8 mouse cellular contexts compared by ENCODE assay signal in genomic region chr5:122900558-122901171, GRCm38 (mm10). TPM values are rescaled to one million over a fixed set of nuclear protein-coding genes. Genes with fewer than 3 reads are reported as not detected.
A peak's percentile ranks its signal among the peaks of the same experiment; 100 is the strongest.
DNase-seq lines count a peak whose midpoint lies in the region; ATAC-seq lines count a peak whose summit lies in the region.

No protein-coding gene starts in this region.

- H3K4me3 ChIP-seq in lung, embryonic 15.5 days, result peak overlapping the region; percentile 82
- H3K4me3 ChIP-seq in embryonic facial prominence, embryonic 12.5 days, result peak overlapping the region; percentile 72
- H3K4me3 ChIP-seq in intestine, embryonic 15.5 days (replicated peaks), result peak overlapping the region; percentile 88
- H3K4me3 ChIP-seq in neural tube, embryonic 14.5 days (ENCODE audit: low read depth, low read length), result peak overlapping the region; percentile 85

- no peak for DNase-seq in lung, postnatal 25 days (ENCODE audit: low spot score)
- DNase-seq in adrenal gland, postnatal 36 days, result no peak
- DNase-seq in cerebellum, adult 11 months, result no peak
- DNase-seq in left cerebral cortex, adult 9 months (ENCODE audit: low spot score in 2 of 2), result no peak

- H3K9me3 ChIP-seq in lung, embryonic 15.5 days, result no peaks in the 10 kb centered on the region
- H3K9me3 ChIP-seq in embryonic facial prominence, embryonic 12.5 days, result no peaks in the 10 kb centered on the region
- H3K9me3 ChIP-seq in intestine, embryonic 15.5 days, result no peaks in the 10 kb centered on the region
- no peaks in the 10 kb centered on the region for H3K9me3 ChIP-seq in neural tube, embryonic 14.5 days (ENCODE audit: control insufficient read depth, low read length)

- no peak for ATAC-seq in lung, embryonic 15.5 days (ENCODE audit: borderline replicate concordance, extremely low read depth, low FRiP score, low TSS enrichment)
- ATAC-seq in embryonic facial prominence, embryonic 12.5 days (ENCODE audit: insufficient number of reproducible peaks, insufficient read depth, low FRiP score, low TSS enrichment), result no peak
- no peak for ATAC-seq in intestine, embryonic 15.5 days
- ATAC-seq in neural tube, embryonic 14.5 days (ENCODE audit: low read depth), result no peak; the same call in 1 of the 2 replicates

- H3K9ac ChIP-seq in lung, embryonic 15.5 days, result peak overlapping the region; percentile 80
- H3K9ac ChIP-seq in embryonic facial prominence, embryonic 12.5 days, result peak overlapping the region; percentile 92
- H3K9ac ChIP-seq in intestine, embryonic 15.5 days, result peak overlapping the region; percentile 87
- peak overlapping the region; percentile 93 for H3K9ac ChIP-seq in neural tube, embryonic 14.5 days (replicated peaks; ENCODE audit: low read depth, low read length)

- WGBS in lung, embryonic 15.5 days, result 3% methylated on average over 33 of the region's 33 CpGs
- WGBS in embryonic facial prominence, embryonic 12.5 days, result 2% methylated on average over 33 of the region's 33 CpGs
- WGBS in intestine, embryonic 15.5 days, result 3% methylated on average over 33 of the region's 33 CpGs
- WGBS in neural tube, embryonic 14.5 days, result 2% methylated on average over 33 of the region's 33 CpGs

- H3K4me1 ChIP-seq in lung, embryonic 15.5 days, result peaks cover 16% of the 10 kb centered on the region
- H3K4me1 ChIP-seq in embryonic facial prominence, embryonic 12.5 days, result peaks cover 21% of the 10 kb centered on the region
- peaks cover 9% of the 10 kb centered on the region; the same call in 1 of the 2 replicates for H3K4me1 ChIP-seq in intestine, embryonic 15.5 days (replicated peaks)
- peaks cover 17% of the 10 kb centered on the region for H3K4me1 ChIP-seq in neural tube, embryonic 14.5 days (ENCODE audit: control insufficient read depth, insufficient read depth, low read length)

- H3K27ac ChIP-seq in lung, embryonic 15.5 days, result peak overlapping the region; percentile 95
- peak overlapping the region; percentile 91 for H3K27ac ChIP-seq in embryonic facial prominence, embryonic 12.5 days
- H3K27ac ChIP-seq in intestine, embryonic 15.5 days, result peak overlapping the region; percentile 95; the same call in 1 of the 2 replicates
- peak overlapping the region; percentile 96 for H3K27ac ChIP-seq in neural tube, embryonic 14.5 days (ENCODE audit: low read depth, low read length)

- no peaks in the 10 kb centered on the region for H3K36me3 ChIP-seq in lung, embryonic 15.5 days
- no peaks in the 10 kb centered on the region for H3K36me3 ChIP-seq in embryonic facial prominence, embryonic 12.5 days
- H3K36me3 ChIP-seq in intestine, embryonic 15.5 days, result no peaks in the 10 kb centered on the region
- no peaks in the 10 kb centered on the region for H3K36me3 ChIP-seq in neural tube, embryonic 14.5 days (ENCODE audit: control insufficient read depth, insufficient read depth, low read length)

- H3K27me3 ChIP-seq in lung, embryonic 15.5 days, result no peaks in the 10 kb centered on the region
- H3K27me3 ChIP-seq in embryonic facial prominence, embryonic 12.5 days, result no peaks in the 10 kb centered on the region
- no peaks in the 10 kb centered on the region for H3K27me3 ChIP-seq in intestine, embryonic 15.5 days (replicated peaks)
- no peaks in the 10 kb centered on the region for H3K27me3 ChIP-seq in neural tube, embryonic 14.5 days (ENCODE audit: control insufficient read depth, insufficient read depth, low read length)

- peak overlapping the region; percentile 91 for H3K4me2 ChIP-seq in lung, embryonic 15.5 days
- H3K4me2 ChIP-seq in embryonic facial prominence, embryonic 12.5 days (replicated peaks), result peak overlapping the region; percentile 82
- peak overlapping the region; percentile 92 for H3K4me2 ChIP-seq in intestine, embryonic 15.5 days (replicated peaks)
- H3K4me2 ChIP-seq in neural tube, embryonic 14.5 days (ENCODE audit: low read depth, low read length), result peak overlapping the region; percentile 90

RNA-seq across cellular contexts. Expression of gene Rnf34, which starts 50.8 kb away (rescaled TPM):
- 30.9 and 31.9 TPM in 2 replicates for polyA plus RNA-seq in lung, embryonic 15.5 days (2015; fragmentation: Nextera tagmentation; extraction: Ambion mirVana)
- polyA plus RNA-seq in embryonic facial prominence, embryonic 12.5 days (2016; fragmentation: Nextera tagmentation; extraction: Ambion mirVana), result 36.7 and 40.7 TPM in 2 replicates
- 25.9 and 30.7 TPM in 2 replicates for polyA plus RNA-seq in intestine, embryonic 15.5 days (2015; fragmentation: Nextera tagmentation; extraction: Ambion mirVana)
- 51.3 and 53.0 TPM in 2 replicates for polyA plus RNA-seq in neural tube, embryonic 14.5 days (2014; fragmentation: Nextera tagmentation; extraction: Ambion mirVana)
- 10 to 100 TPM; 22.8 to 28.5 TPM for total RNA-seq in adrenal gland, postnatal 36 days (2021)
